In genomic region chr8:88323523-88323922, GRCm38 (mm10) we compare ENCODE assay signal across 19 mouse cellular contexts. TPM values are rescaled to one million over a fixed set of nuclear protein-coding genes. Genes with fewer than 3 reads are reported as not detected.
DNase-seq lines count a peak whose midpoint lies in the region; ATAC-seq and TF ChIP-seq lines count a peak whose summit lies in the region.
"Had no signal": no experiment of that assay in that cellular context is flagged by ENCODE, and none has a peak within 500 bp of the region (broad histone marks: within the 10 kb centered on the region; RNA-seq: fewer than 3 reads in every experiment).

No protein-coding gene starts in this region.

- no peak overlapping the region for H3K27ac ChIP-seq in stomach, postnatal 0 days (replicated peaks)
- H3K27ac ChIP-seq: embryonic facial prominence, embryonic 10.5 days; embryonic facial prominence, embryonic 12.5 days; forebrain, embryonic 13.5 days; forebrain, embryonic 15.5 days had no signal

- H3ac ChIP-seq in myocyte (ENCODE audit: control insufficient read depth, insufficient read length): no peak overlapping the region

- no peaks in the 10 kb centered on the region for H3K4me1 ChIP-seq in stomach, postnatal 0 days (replicated peaks; ENCODE audit: control insufficient read depth, insufficient read depth)
- H3K4me1 ChIP-seq: embryonic facial prominence, embryonic 12.5 days; forebrain, embryonic 13.5 days; forebrain, embryonic 15.5 days had no signal

- no peak overlapping the region for H3K4me3 ChIP-seq in myocyte
- H3K4me3 ChIP-seq in stomach, postnatal 0 days (ENCODE audit: low read depth, low read length): no peak overlapping the region
- H3K4me3 ChIP-seq: embryonic facial prominence, embryonic 10.5 days; embryonic facial prominence, embryonic 12.5 days; forebrain, embryonic 13.5 days; forebrain, embryonic 15.5 days had no signal

- H3K9me3 ChIP-seq in stomach, postnatal 0 days (ENCODE audit: control insufficient read depth, low read length): no peaks in the 10 kb centered on the region
- H3K9me3 ChIP-seq: embryonic facial prominence, embryonic 10.5 days; embryonic facial prominence, embryonic 12.5 days; forebrain, embryonic 13.5 days; forebrain, embryonic 15.5 days had no signal

- H3K4me2 ChIP-seq in myocyte (ENCODE audit: low read depth): no peak overlapping the region
- no peak overlapping the region for H3K4me2 ChIP-seq in stomach, postnatal 0 days (replicated peaks; ENCODE audit: low read depth)
- H3K4me2 ChIP-seq: embryonic facial prominence, embryonic 12.5 days; forebrain, embryonic 13.5 days; forebrain, embryonic 15.5 days had no signal

- intact Hi-C loops in heart, postnatal 10 days (cut with DNase I): no loop called here

- TF ChIP-seq EP300 in stomach, postnatal 0 days (optimal IDR thresholded peaks at IDR 0.05): no peak

- H3K9ac ChIP-seq in stomach, postnatal 0 days (ENCODE audit: low read length): no peak overlapping the region
- H3K9ac ChIP-seq: embryonic facial prominence, embryonic 12.5 days; forebrain, embryonic 13.5 days; forebrain, embryonic 15.5 days had no signal

- ATAC-seq in stomach, postnatal 0 days (ENCODE audit: low FRiP score, low TSS enrichment): no peak
- ATAC-seq: forebrain, embryonic 13.5 days; forebrain, embryonic 15.5 days had no signal

- peak; percentile 82 for DNase-seq in heart, adult 11 months
- no peak for DNase-seq in heart, postnatal 10 days
- peak; percentile 6 for DNase-seq in thymus, postnatal 4 days
- DNase-seq in thymus, postnatal 0 days (ENCODE audit: low spot score): no peak
- peak; percentile 12 for DNase-seq in stomach, postnatal 0 days (ENCODE audit: low spot score)
- DNase-seq in cerebellum, postnatal 25 days: no peak
- DNase-seq: adrenal gland, adult 2 months; adrenal gland, postnatal 10 days; adrenal gland, postnatal 25 days; cerebellum, adult 11 months; cerebellum, adult 18-20 months; cerebellum, adult 8-10 months; cerebellum, adult 9-11 months; cerebellum, postnatal 14 days had no signal

- no peaks in the 10 kb centered on the region for H3K79me2 ChIP-seq in myocyte (ENCODE audit: control insufficient read depth, insufficient read depth)

- no peaks in the 10 kb centered on the region for H3K27me3 ChIP-seq in myocyte (ENCODE audit: control insufficient read depth, insufficient read depth, insufficient read length)
- H3K27me3 ChIP-seq in stomach, postnatal 0 days (ENCODE audit: control insufficient read depth, insufficient read depth, low read length): no peaks in the 10 kb centered on the region
- H3K27me3 ChIP-seq: embryonic facial prominence, embryonic 12.5 days; forebrain, embryonic 13.5 days; forebrain, embryonic 15.5 days had no signal

- TF ChIP-seq POLR2A in myocyte (IDR thresholded peaks at IDR 0.05; ENCODE audit: insufficient read length, low read depth): peak; percentile 32

- peaks cover 51% of the 10 kb centered on the region for H3K36me3 ChIP-seq in myocyte (ENCODE audit: control insufficient read depth, insufficient read depth)
- peaks cover 3% of the 10 kb centered on the region; the same call in 1 of the 2 replicates for H3K36me3 ChIP-seq in stomach, postnatal 0 days (ENCODE audit: control insufficient read depth, insufficient read depth, low read length)

- 85% methylated on average over 5 of the region's 5 CpGs for WGBS in stomach, postnatal 0 days

- no peak for TF ChIP-seq CTCF in stomach, postnatal 0 days (IDR thresholded peaks at IDR 0.05; ENCODE audit: low read depth)

TF ChIP-seq in myocyte, 11 proteins besides CTCF, POLR2A, EP300 and RAD21:
- no peak for TF ChIP-seq USF1 (IDR thresholded peaks at IDR 0.05; ENCODE audit: low read depth)
- TF ChIP-seq POLR2AphosphoS2 (IDR thresholded peaks at IDR 0.05; ENCODE audit: insufficient read length, low read depth): peak; percentile 91
- TF ChIP-seq MYOD1 (IDR thresholded peaks at IDR 0.05; ENCODE audit: control insufficient read depth in 1 of 3, insufficient read length in 2 of 3, low read depth in 2 of 3): no peak
- TF ChIP-seq REST (IDR thresholded peaks at IDR 0.05; ENCODE audit: insufficient read depth, insufficient read length): no peak

RNA-seq across cellular contexts. Expression of gene Brd7, which starts 38.5 kb away (rescaled TPM):
- total RNA-seq in heart, postnatal 10 days (2021): 10 to 100 TPM; 68.0 to 78.8 TPM
- 89.9 and 95.7 TPM in 2 replicates for polyA plus RNA-seq in thymus, postnatal 0 days (2015; fragmentation: Nextera tagmentation; extraction: Ambion mirVana)
- 52.7 TPM for polyA plus RNA-seq in myocyte (2012; fragmentation: generic; extraction: Trizol)
- polyA plus RNA-seq in stomach, postnatal 0 days (2015; fragmentation: Nextera tagmentation; extraction: Ambion mirVana): 39.7 and 42.5 TPM in 2 replicates

RNA-seq across cellular contexts. Expression of gene Adcy7, which starts 51.3 kb away (rescaled TPM):
- 10 to 100 TPM in 1 of 2 experiments, 1 to 10 TPM in 1; 8.5 to 10.5 TPM for total RNA-seq in heart, postnatal 10 days (2021)
- polyA plus RNA-seq in thymus, postnatal 0 days (2015; fragmentation: Nextera tagmentation; extraction: Ambion mirVana): 16.2 and 21.1 TPM in 2 replicates
- 72.3 TPM for polyA plus RNA-seq in myocyte (2012; fragmentation: generic; extraction: Trizol)
- polyA plus RNA-seq in stomach, postnatal 0 days (2015; fragmentation: Nextera tagmentation; extraction: Ambion mirVana): 5.2 and 5.7 TPM in 2 replicates

Comparison
In these comparisons a context has a peak if more than half of its experiments do, and no peak if none do; other contexts are left out.
1. DNase-seq: peak in heart, adult 11 months (single experiment), thymus, postnatal 4 days (single experiment) and stomach, postnatal 0 days (single experiment); none in heart, postnatal 10 days (0 of 2), thymus, postnatal 0 days (single experiment) and cerebellum, postnatal 25 days (0 of 2).